Mouse (Mus musculus) embryo, embryonic 10.5 days (tissue): ENCODE results near the gene Fam163a.
A peak's percentile ranks its signal among the peaks of the same experiment; 100 is the strongest.
"Not testable (repeated sequence)": the region's sequence is repeated elsewhere in the genome, so short reads cannot be mapped to it uniquely, and the experiment has no call there.

ENCODE experiments used
- DNase-seq: peaks from one replicate; pipeline ENCODE4 v3.0.0-alpha.2; 2015; ENCODE audit warnings: low spot score

The Fam163a gene

DNA sequence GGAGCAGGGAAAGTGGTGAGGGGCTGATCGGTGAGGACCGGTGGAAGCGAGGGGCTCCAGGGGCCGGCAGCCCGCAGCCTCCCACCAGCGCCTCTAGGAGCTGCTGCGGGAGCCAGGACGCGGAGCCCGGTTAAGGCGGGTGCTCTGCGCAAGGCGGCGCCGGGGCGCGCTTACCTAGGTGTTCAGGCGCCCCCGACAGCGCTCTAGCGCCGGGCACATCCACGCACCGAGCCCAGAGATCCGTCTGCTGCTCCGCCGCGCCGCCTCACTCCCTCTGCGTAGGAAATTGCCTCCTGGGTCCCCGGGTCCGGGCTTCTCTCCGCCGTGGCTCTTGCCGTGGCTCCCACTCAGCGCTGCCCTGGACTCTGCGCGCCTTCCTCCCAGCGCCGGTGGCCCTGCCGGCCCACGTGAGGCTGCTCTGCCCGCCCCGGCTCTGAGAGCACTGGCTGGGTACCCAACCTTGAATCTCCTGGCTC lies at the start of gene Fam163a:
Fam163a (minus strand) TSS at position 371 of the 476 bp plus-strand sequence.
- DNase-seq = peak; percentile 44

DNA sequence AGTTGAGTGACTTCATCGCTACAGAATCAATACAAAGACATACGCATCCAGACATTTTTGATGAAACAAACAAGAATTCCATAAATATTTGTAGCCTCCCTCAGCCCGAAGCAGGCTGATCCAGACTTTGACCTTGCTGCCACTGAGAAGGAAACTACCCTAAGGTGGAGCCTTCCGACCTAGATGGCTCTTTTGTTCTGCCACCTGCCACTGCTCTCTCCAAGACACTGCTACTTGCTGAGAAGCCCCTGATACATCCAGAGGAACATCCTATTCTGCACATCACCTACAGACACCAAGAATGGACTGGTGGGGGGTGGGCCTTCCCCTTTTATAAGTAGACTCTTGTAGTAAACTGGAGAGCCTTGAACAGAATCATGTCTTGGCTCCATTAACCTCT lies 46.3 kb upstream of the Fam163a start:
- not testable (repeated sequence) for DNase-seq

DNA sequence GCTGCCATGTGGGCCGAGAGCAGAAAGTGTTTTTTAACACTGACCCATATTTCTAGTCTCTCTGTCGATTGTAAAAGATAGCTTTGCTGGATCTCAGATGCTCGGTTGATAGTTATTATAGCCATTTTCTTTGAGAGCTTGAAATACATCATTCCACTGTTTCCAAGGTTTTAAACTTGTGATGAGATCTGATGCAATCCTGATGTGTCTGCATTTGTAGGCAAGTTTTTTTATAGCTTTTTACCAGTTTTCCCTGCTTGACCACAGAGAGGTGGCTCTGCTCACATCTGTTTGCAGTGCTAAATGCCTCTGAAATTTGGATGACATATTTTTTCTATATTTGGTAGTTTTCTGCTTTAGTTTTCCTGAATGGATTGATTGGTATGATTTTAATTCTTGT lies 43.1 kb upstream of the Fam163a start:
- no peak for DNase-seq

- peak; percentile 82 for DNase-seq
These were observed 37.0 kb upstream of the Fam163a start for GRCm38 (mm10) chr1:156241713-156242348.

DNA sequence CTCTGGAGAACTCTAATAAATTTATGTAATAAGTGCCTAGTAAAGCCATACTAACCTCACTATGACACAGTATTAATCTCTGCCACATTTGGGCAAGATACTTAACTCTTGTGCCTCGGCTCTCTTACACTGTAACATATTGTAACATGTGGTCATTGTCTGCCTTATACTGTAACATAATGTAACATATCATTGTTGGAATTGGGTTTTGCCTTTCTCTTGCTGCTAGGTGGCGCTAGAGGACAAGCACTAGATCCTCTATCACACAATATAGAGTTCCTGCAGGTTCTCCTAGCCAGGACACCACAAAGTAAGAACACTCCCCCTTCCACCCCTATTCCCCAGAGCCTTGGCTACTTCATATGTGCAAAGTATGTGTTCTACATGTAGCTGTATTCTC lies 36.2 kb upstream of the Fam163a start:
- DNase-seq = peak; percentile 76

DNA sequence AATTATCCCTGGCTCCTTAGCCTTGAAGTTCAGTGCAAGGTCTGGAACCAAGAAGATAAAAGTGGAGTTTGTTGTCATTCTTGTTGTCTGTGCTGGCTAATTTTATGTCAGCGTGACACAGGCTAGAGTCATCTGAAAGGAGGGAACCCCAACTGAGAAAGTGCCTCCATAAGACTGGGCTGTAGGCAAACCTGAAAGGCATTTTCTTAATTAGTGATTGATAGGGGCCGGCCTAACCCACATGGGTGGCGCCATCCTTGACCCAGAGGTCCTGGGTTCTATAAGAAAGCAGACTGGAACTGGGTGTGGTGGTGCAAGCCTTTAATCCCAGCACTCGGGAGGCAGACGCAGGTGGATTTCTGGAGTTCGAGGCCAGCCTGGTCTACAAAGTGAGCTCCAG lies 26.3 kb upstream of the Fam163a start:
- DNase-seq = no peak

DNA sequence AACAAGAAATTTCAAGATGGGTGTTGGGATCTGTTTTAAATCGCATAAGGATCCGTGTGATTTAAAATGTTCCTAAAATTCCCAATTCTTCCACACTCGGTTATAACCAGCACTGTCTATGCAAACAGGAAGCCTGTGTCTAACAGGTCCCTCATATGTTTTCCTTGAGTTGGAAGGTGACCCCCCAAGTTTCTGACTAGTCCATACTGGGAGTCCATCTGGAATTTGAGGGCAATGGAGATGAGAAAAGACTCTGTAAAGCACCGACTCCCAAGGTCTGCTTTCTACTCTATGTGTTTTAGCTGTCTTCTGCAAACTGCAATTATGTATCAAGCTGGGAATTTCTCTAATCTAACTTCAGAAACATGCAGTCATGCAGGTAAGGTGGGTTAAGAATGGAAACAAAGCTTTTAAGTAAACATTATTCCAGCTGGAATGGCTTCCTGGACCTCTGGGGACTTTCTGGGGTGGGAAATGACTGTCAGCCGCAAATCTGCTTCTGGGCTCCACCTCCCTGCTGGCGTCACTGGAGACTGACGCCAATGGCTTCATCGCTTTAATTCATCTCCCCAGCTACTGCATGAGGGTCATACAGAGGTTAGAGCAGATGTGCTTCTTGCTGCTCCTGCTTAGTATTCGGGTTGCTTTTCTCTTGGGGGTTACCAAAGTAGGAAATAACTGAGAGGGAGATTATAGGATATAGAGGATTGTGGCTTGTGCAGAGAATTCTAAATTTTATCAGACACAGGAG lies 25.7 kb upstream of the Fam163a start:
- DNase-seq = peak; percentile 79

DNA sequence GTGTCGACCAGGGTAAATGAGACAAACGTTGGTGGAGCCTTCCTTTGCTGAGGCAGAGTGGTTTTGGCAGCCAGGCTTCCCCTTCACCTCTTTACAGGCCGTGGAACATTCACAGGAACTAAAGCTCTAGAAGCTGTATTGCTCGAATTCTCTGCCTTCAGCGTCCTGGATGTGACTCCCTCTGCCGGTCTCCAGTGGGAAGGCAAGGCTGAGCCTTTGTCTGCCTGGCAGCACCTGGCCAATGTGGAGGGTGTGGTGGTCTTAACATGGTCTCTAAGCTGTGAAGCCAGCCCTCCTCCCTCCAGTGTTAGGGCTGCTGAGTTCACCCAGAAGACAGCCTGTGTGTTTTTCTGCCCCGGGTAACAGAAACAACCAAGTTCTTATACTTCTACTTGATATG lies 24.6 kb upstream of the Fam163a start:
- DNase-seq = peak; percentile 79

GRCm38 (mm10) chr1:156228728-156229127 lies 23.9 kb upstream of the Fam163a start:
- no peak for DNase-seq

DNA sequence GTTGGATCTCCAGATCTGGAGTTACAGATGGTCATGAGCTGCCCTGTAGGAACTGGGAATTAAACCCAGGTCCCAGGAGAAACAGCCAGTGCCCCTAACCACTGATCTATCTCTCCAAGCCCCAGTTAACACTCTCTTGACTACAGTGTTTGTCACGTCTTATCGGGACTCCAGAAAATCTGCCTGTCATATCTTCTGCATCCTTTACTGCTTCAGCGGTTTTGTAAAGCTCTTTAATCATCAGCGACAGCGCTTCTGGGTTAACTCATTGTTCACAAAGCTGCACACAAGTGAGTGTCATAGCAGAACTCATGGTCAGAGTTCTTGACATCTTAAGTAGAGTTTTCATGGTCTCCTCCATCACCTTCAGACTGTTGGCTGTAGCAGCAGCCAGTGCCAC lies 22.1 kb upstream of the Fam163a start:
- no peak for DNase-seq

- DNase-seq = peak; percentile 74
These were observed 17.6 kb upstream of the Fam163a start for GRCm38 (mm10) chr1:156222205-156223000.

DNA sequence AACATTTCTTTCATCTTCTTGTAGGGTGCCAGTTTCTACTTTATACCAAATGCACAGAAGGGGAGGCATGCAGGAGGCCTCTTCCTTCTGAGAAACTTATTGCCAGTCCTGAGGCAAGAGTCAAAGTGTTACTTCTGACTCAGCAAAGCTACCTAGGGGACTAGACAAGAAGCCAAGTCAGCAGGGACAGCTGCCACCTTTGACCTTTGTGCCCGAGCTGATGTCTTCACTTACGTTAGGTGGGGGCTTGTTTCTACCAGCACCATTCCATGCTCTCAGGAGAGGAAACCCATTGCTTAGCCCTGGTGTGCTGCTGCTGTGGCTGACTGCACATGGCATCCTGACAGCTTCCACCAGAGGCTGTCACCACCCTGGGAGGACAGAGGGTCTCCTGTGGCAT lies 16.5 kb upstream of the Fam163a start:
- DNase-seq = no peak

DNA sequence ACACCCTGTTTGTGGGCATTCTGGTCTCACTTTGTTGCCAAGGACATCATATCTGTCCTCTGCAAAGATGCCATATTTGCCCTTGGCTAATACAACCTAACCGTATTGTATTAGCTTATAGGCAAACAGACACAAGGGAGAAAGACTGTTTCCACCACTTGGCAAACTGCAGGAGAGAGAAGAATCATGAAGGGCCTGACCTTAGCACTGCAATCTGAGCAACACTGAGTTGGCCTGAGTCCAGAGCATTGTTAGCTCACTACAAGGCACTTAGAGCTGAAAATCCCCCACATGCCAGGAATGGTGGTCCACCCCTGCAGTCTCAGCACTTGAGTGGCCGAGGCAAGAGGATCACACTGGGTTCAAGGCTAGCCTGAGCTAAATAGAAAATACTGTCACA lies 13.7 kb upstream of the Fam163a start:
- no peak for DNase-seq

DNA sequence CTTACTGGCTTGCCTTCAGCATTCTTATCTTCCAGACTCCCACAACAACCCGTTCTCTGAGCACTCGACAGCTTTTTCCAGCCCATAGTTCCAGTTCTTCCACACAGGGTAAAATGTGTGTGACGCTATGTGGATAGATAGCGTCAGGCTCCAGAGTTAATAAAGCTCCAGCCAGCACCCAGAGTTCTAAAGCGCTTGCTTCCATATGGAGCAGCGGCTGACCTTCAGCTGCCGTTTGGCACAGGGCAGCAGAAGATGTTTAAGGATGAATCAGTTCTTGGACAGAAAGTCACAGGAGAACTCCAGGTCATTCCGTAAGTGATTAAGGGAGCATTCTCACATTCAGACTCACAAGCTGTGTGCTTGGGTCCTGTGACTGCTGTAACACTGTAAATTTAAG lies 13.1 kb upstream of the Fam163a start:
- no peak for DNase-seq

- DNase-seq = no peak
These were observed 12.6 kb upstream of the Fam163a start for GRCm38 (mm10) chr1:156217393-156217792.

DNA sequence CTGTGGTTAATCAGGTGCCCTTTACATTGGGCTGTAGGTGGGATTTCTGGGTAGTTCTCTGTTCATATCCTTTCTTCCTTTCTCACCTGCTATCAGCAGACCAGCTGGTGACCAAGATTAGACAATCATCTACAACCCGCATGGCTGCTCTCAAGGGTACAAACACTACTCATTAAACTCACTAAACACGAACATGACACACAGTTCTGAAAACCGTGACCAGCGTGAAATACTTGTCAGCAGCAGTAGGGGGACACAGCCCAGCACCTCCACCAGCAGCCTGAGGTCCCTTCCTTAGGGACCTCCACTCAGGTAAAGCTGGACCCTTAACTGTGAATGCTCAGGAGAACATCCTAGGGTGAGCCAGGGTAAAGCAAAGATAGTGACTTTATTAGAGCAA lies 11.4 kb upstream of the Fam163a start:
- no peak for DNase-seq

GRCm38 (mm10) chr1:156214651-156215050 lies 9.8 kb upstream of the Fam163a start:
- DNase-seq = no peak

- DNase-seq = no peak
These were observed 8.1 kb upstream of the Fam163a start for GRCm38 (mm10) chr1:156212923-156213322.

DNA sequence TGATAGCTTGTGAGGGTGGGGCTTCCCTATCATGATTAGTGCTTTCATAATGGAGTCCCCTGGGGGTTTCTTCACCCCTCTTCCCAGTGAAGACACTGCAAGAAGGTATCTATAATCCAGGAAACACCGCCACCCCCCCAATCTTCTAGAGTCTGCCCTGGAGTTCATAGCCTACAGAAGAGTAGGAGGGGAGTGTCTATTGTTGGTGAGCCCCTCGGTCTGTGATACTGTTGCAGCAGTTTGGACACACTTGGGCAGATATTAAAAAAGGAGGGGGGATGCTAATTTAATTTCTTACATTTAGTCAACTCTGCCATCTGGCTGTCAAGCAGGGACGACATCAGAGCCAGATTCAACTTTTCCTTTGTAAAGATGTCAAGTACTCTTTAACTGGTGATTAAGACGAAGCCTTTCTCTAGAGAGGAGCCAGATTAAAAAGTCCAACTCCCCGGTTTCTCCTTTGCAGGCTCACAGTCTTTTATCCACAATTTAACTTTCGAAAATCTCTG lies 7.0 kb upstream of the Fam163a start:
- DNase-seq = no peak

- no peak for DNase-seq
These were observed 338 bp upstream of the Fam163a start for GRCm38 (mm10) chr1:156205164-156205563.

DNA sequence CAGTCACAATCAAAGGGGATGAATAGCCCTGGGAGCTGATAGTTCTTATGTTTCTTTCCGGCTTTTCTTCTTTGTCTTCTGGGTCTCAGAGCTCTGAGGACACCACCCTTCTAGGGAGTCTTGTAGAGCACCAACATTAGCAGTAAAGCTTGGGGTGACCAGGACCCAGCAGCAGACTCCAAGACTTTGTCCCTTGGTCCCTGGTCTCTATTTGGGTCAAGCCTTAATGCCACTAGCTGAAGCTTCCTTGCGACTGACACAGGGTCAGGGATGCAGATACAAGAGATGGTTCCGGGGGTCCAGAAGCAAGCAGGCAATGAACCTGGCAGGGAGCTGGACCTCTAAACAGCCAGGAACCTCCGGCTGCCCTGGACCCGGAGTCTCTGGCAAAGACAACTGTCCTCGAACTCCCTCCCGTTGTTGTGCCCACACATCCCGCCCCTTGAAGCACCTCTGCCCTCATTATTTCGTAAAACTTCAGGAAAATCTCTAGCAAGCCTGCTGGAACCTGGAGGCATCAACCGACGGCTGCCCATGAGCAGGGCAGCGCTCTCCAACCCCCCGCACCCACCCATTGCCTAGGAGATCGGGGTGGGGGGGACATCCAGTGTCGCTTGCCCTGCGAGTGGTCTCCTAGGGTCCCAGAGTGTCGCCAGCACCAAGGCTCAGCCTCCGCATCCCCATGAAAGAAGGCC lies 718 bp downstream of the Fam163a start:
- DNase-seq = no peak

DNA sequence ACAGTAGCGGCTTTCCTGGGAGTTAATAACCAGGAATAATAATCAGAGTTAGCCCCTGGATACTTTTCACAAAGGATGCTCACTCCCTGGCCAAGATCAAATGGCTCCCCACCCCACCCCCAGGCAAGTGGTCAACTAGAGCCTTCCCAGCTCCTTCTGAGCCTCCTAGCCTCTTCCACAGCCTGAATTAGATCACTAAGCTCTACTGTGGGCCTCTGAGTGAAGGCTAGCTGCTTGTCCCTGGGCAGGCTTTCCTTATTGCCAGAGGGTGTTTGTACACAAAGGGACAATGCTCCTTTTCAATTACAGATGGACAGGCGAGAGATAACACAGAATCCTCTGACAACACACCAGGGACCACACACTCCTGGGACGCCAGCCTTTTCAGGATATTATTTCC lies 2.2 kb downstream of the Fam163a start:
- no peak for DNase-seq
